Mouse (Mus musculus): ENCODE data around the gene Hsd17b11. TPM values are rescaled to one million over a fixed set of nuclear protein-coding genes. Genes with fewer than 3 reads are reported as not detected.
"Not testable (repeated sequence)": the region's sequence is repeated elsewhere in the genome, so short reads cannot be mapped to it uniquely, and the experiment has no call there.

The Hsd17b11 gene
- total RNA-seq, 2 experiments from 2014 or later, result 8.6 to 9.2 TPM

- TF ChIP-seq CTCF (IDR thresholded peaks at IDR 0.05), result no peak
- Histone ChIP-seq H3K4me3 (no peak overlapping the region; the same call in 1 of the 2 replicates), H3K27ac (peak overlapping the region; percentile 5; the same call in 1 of the 2 replicates)
- intact Hi-C loops (cut with DNase I), result no loop called here
- DNase-seq, result no peak
Observed at GRCm38 (mm10) chr5:104024762-104025161, 3.0 kb upstream of the Hsd17b11 start.

GRCm38 (mm10) chr5:104024193-104024592 lies 2.5 kb upstream of the Hsd17b11 start:
- H3K4me3 ChIP-seq; intact Hi-C loops (cut with DNase I); DNase-seq; H3K27ac ChIP-seq: not testable (repeated sequence)

- intact Hi-C loops (cut with DNase I), result no loop called here
- DNase-seq, result no peak
- H3K4me3 ChIP-seq, result no peak overlapping the region
- H3K27ac ChIP-seq, result no peak overlapping the region
- TF ChIP-seq CTCF (IDR thresholded peaks at IDR 0.05), result no peak
Observed at GRCm38 (mm10) chr5:104023289-104024020, 1.7 kb upstream of the Hsd17b11 start.

- no peak for DNase-seq
- TF ChIP-seq CTCF (IDR thresholded peaks at IDR 0.05), result no peak
- intact Hi-C loops (cut with DNase I), result no loop called here
- Histone ChIP-seq H3K4me3 (peak overlapping the region; percentile 79), H3K27ac (peak overlapping the region; percentile 94)
Observed at GRCm38 (mm10) chr5:104022558-104022957, 839 bp upstream of the Hsd17b11 start.

- intact Hi-C loops (cut with DNase I), result loop anchor here (5.0 kb wide), 1 partner anchor 36 kb away; the partner anchor contains the start of gene Nudt9
- TF ChIP-seq CTCF (IDR thresholded peaks at IDR 0.05), result no peak
- no peak for DNase-seq
- Histone ChIP-seq H3K4me3 (no peak overlapping the region), H3K27ac (no peak overlapping the region)
Observed at GRCm38 (mm10) chr5:104011419-104011818, 10.3 kb downstream of the Hsd17b11 start.

GRCm38 (mm10) chr5:104010261-104010660 lies 11.5 kb downstream of the Hsd17b11 start:
- Histone ChIP-seq H3K27ac (no peak overlapping the region), H3K4me3 (no peak overlapping the region)
- intact Hi-C loops (cut with DNase I), result loop anchor here (5.0 kb wide), 1 partner anchor 37 kb away; the partner anchor contains the start of gene Nudt9
- no peak for DNase-seq
- no peak for TF ChIP-seq CTCF (IDR thresholded peaks at IDR 0.05)

- no peak for TF ChIP-seq CTCF (IDR thresholded peaks at IDR 0.05)
- DNase-seq, result no peak
- H3K4me3 ChIP-seq, result no peak overlapping the region
- intact Hi-C loops (cut with DNase I), result no loop called here
- no peak overlapping the region for H3K27ac ChIP-seq
Observed at GRCm38 (mm10) chr5:104009421-104009820, 12.3 kb downstream of the Hsd17b11 start.

- Histone ChIP-seq H3K4me3 (no peak overlapping the region), H3K27ac (no peak overlapping the region)
- intact Hi-C loops (cut with DNase I), result no loop called here
- no peak for DNase-seq
- TF ChIP-seq CTCF (IDR thresholded peaks at IDR 0.05), result no peak
Observed at GRCm38 (mm10) chr5:104007801-104008200, 13.9 kb downstream of the Hsd17b11 start.

- Histone ChIP-seq H3K4me3 (no peak overlapping the region), H3K27ac (no peak overlapping the region)
- no peak for DNase-seq
- no peak for TF ChIP-seq CTCF (IDR thresholded peaks at IDR 0.05)
- intact Hi-C loops (cut with DNase I), result no loop called here
Observed at GRCm38 (mm10) chr5:104006811-104007210, 14.9 kb downstream of the Hsd17b11 start.

- no peak for TF ChIP-seq CTCF (IDR thresholded peaks at IDR 0.05)
- DNase-seq, result no peak
- intact Hi-C loops (cut with DNase I), result loop anchor here (5.0 kb wide), 1 partner anchor 53 kb away; no protein-coding TSS in a partner anchor
- Histone ChIP-seq H3K27ac (no peak overlapping the region), H3K4me3 (no peak overlapping the region)
Observed at GRCm38 (mm10) chr5:104003955-104004354, 17.8 kb downstream of the Hsd17b11 start.

GRCm38 (mm10) chr5:104003256-104003931 lies 18.3 kb downstream of the Hsd17b11 start:
- DNase-seq, result no peak
- Histone ChIP-seq H3K27ac (no peak overlapping the region), H3K4me3 (no peak overlapping the region)
- no peak for TF ChIP-seq CTCF (IDR thresholded peaks at IDR 0.05)
- intact Hi-C loops (cut with DNase I), result loop anchor here (5.0 kb wide), 1 partner anchor 54 kb away; no protein-coding TSS in a partner anchor

- no peak for TF ChIP-seq CTCF (IDR thresholded peaks at IDR 0.05)
- no peak for DNase-seq
- H3K27ac ChIP-seq, result no peak overlapping the region
- intact Hi-C loops (cut with DNase I), result loop anchor here (5.0 kb wide), 1 partner anchor 55 kb away; no protein-coding TSS in a partner anchor
- H3K4me3 ChIP-seq, result no peak overlapping the region
Observed at GRCm38 (mm10) chr5:104002549-104003255, 19.0 kb downstream of the Hsd17b11 start.
